Mouse (Mus musculus): ENCODE results near the gene B830017H08Rik.

DNA sequence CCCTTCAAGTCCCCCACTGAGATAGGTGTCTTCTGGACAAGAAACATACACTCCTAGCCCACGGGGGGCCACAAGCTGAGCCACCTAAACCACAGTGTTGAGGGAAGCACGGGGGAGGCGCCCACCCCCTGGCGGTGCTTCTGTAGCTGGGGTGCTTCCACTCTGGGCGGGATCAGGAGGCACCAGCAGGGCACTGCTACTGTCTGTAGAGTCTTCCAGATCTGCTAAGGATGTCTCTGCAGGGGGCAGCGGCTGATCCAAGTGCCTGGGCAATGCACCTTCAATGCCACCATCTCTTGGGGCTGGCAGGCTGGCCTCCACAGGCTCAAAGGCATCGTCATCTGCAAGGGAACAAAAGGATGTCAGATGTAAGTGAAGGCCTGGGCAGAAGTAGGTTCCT is 9.5 kb downstream of the B830017H08Rik start:
- TF ChIP-seq CTCF (IDR thresholded peaks at IDR 0.05; ENCODE audit: extremely low read depth, insufficient read length, insufficient replicate concordance, low read depth, low read length) (no peak), POLR2A (IDR thresholded peaks at IDR 0.05; ENCODE audit: low read depth, low read length) (no peak)
